Mouse (Mus musculus): ENCODE data around the gene Parva.

The Parva gene

DNA sequence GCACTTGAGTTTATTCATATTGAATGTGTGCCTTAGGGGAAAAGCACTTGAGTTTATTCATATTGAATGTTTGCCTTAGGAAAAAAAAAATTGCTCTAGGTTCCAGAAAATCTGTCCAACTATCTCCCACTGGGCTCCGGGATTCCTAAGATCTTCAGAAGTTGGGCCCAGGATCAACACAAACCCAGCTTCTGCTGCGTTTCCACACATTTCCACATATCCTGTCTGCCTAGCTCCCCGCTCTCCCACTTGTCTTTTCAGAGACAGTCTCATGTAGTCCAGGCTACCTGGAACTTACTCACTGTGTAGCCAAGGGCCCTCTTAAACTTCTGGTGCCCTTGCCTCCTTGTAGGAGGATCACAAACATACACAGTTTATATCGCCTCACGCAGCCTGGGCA is 175.7 kb downstream of the Parva start:
- WGBS: 81% methylated on average over 5 of the region's 5 CpGs

DNA sequence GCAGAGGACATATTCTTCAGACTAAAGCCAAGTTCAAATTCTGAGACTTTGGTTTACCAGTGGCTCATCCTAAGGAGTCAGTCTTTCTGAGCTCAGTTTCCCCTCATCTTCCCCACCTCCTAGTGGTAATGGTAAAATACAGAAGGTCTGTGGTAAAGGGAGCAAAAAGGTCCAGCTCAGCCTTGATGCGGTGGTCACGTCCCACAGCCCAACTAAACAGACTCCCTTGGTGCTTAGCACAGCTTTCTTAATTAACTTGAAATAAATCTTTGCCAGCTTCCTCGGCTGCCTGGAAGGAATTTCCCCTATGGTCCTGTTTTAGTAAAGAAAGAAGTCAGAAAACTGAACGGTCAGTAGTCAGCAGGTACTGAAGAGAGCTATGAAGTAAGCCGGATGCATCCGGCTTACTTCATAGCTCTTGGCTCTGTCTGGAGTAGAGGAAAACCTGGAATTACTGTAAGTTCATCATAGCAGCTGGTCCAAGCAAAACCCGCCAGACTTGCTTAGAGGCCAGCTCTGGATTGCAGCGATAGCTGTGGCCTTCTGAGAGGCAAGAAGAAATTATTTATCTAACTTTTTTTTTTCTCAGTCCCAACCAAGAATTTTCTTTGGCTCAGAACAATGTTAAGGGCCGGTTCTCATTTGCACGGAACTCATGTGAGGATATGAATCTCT is 176.3 kb downstream of the Parva start:
- WGBS: 58% methylated on average over 10 of the region's 10 CpGs

DNA sequence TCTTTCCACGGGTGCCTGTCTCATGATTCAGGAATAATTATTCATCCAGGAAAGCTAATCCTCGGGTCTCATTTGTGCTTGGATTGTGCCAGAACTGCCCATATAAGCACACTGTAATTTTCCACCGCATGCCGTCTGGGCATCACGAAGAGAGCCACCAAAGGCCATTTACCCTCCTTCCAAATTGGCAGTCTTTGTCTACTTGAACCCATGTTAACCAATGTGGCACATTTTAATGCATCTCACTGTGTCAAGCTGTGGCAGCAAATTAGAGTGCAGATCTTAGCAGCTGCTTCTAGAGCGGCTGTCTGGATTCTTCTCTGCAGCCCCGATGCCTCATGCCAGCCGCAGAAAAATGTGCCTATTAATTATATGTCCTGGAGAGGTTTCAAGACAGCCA is 176.9 kb downstream of the Parva start:
- 53% methylated on average over 8 of the region's 8 CpGs for WGBS

DNA sequence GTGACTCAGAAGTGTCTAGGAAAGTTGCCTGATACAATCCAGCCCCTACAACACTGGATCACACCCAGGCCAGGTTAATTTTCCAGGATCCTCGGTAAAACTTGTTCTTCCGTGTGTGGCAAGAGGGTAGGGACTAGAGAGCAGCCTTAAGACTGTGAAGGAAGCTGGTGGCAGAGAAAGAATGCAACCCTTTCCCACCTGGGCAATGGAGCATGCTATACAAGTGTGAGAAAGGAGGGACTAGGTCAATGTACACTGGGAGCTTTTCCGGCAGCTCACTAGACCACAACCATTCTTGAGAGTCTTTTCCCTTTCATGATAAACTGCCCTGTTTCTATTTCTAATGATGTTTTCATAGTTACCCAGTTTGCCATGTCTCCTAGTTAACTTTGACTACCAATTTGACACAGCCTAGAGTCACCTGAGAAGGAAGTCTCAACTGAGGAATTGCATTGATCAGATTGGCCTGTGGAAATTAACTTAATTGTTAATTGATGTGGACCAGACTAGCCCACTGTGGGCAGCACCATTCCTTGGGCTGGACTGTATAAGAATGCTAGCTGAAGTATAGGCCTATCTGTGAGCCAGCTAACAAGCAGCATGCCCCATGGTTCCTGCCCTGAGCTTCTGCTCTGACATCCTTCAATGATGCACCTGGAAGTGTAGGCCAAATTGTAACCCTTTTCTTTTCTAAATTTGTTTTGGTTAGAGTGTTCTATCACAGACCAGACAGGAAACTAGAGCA is 186.9 kb downstream of the Parva start:
- 94% methylated on average over 3 of the region's 3 CpGs for WGBS

GRCm38 (mm10) chr7:112614791-112615668 is 187.7 kb downstream of the Parva start:
- 76% methylated on average over 10 of the region's 10 CpGs for WGBS

DNA sequence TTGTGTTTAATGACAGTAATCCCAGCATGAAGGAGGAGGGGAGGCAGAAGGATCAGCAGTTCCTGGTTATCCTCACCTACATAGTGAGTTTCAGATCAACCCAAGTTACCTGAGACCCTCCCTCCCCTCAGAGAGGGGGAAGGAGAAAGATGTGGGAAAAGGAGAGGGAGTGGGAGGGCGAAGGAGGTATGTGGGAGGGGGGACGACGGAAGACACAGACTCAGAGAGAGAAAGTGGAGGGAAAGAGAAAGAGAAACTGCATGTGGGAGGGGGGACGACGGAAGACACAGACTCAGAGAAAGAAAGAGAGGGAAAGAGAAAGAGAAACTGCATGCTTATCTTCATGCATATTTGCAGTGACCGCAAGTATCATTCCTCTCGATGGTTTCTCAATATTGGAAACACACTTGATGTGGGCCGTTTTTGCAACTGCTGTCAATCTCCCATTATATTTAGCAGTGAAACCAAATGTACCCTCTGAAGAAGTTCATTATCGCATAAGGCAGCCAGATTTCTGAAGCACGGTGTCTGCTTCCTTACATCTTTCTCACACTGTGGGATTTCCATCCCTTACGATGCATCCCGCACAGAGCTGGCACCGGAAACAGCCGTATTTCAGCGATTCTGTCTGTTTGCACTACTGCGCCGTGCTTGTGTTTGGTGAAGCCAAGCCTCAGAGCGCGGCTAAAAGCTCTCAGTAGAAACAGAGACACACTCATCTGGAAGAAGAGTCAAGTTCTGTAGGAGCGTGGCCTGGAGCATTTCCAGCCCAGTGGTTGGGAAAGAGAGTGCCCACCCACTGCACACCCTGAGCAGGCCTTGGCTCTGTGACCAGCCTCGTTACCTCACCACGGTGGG is 193.2 kb downstream of the Parva start:
- WGBS: 36% methylated on average over 22 of the region's 22 CpGs

GRCm38 (mm10) chr7:112627481-112627880 is 200.2 kb downstream of the Parva start:
- WGBS: 47% methylated on average over 4 of the region's 4 CpGs

DNA sequence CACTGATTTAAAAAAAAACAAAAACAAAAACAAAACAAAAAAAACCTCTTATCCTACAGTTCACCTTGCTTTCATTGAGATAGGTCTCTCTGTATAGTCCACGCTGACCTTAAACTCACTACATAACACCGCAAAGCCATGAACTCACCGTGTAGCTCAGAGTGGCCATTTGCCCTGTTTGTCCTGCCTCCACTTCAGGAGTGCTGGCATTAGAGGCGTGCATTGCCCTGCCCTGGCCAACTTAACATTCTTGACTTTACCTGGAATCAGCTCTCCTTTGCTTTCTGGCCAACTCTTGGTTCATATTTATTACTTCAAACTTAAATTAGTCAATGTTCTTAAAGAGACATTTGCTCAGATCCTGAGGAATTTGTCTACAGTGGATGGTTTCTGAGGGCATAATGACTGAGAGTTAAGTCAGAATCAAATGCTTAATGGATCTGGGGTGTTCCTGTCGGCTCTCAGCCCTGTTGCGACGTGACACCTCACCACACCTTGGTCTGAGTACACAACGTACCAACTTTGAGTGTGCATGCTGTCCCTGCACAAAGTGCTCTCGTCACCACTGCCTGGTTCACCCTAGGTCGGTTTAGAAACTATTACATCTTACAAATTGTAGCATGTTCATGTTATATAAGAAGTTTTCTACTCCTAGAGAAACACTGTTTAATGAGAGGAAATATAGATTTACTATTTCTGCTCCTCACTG is 207.4 kb downstream of the Parva start:
- 96% methylated on average over 10 of the region's 10 CpGs for WGBS

DNA sequence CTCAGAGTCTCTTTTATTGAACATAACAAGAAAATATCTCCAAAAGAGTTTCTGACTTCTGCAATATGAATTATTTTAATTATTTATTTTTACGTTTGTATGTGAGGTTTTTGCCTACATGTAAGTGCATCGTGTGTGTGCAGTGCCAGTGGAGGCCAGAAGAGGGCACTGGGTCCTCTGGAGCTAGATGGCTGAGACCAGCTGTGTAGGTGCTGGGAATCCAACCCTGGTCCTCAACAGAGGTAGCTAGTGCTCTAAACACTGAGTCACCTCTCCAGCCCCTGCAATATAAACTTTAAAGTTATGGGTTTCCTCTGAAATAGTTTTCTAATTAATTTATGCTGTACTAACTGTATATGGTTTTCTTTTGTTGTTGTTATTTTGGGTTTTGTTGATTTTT is 208.6 kb downstream of the Parva start:
- WGBS: 96% methylated on average over 2 of the region's 2 CpGs
